Mouse (Mus musculus) liver, postnatal 0 days (tissue): ENCODE results near the gene Mrgprh. TPM values are rescaled to one million over a fixed set of nuclear protein-coding genes. Genes with fewer than 3 reads are reported as not detected.

ENCODE experiments used
- ATAC-seq: fragments of 200-750 bp; cut with Nextera tagmentation; 2 replicates; pipeline ENCODE4 v1.8.0; 2017; ENCODE audit warnings: mild to moderate bottlenecking, moderate library complexity
- DNase-seq: peaks from one replicate; pipeline ENCODE4 v3.0.0-alpha.2; 2016
- H3K27ac ChIP-seq: fragments of 300-500 bp; sonication (generic); 2 replicates; pipeline ENCODE4 v1.5.1; 2014; ENCODE audit warnings: antibody characterized with exemption, moderate library complexity, mild to moderate bottlenecking, low read depth
- H3K27me3 ChIP-seq: fragments of 300-500 bp; sonication (generic); 2 replicates; pipeline ENCODE4 v1.6.1; 2014; ENCODE audit warnings: low read length, control low read depth, mixed read lengths; ENCODE audit not compliant: insufficient read depth
- H3K36me3 ChIP-seq: fragments of 300-500 bp; sonication (generic); replicated peaks from 2 replicates; pipeline ENCODE4 v1.6.1; 2014; ENCODE audit warnings: mild to moderate bottlenecking, control low read depth, low read length, moderate library complexity, mixed read lengths; ENCODE audit not compliant: insufficient read depth
- H3K4me1 ChIP-seq: fragments of 300-500 bp; sonication (generic); 2 replicates; pipeline ENCODE4 v1.6.1; 2014; ENCODE audit warnings: antibody characterized with exemption, mild to moderate bottlenecking, control low read depth; ENCODE audit not compliant: insufficient read depth
- H3K4me2 ChIP-seq: fragments of 300-500 bp; sonication (generic); 2 replicates; pipeline ENCODE4 v1.6.1; 2014; ENCODE audit warnings: low read depth, mild to moderate bottlenecking, low read length, moderate library complexity, mixed read lengths
- H3K4me3 ChIP-seq: fragments of 300-500 bp; sonication (generic); 2 replicates; pipeline ENCODE4 v1.5.1; 2014; ENCODE audit warnings: low read depth, low read length
- H3K9ac ChIP-seq: fragments of 300-500 bp; sonication (generic); replicated peaks from 2 replicates; pipeline ENCODE4 v1.6.1; 2014; ENCODE audit warnings: mild to moderate bottlenecking, moderate library complexity
- H3K9me3 ChIP-seq: fragments of 300-500 bp; sonication (generic); 2 replicates; pipeline ENCODE4 v1.6.1; 2016; ENCODE audit warnings: mild to moderate bottlenecking, control low read depth, low read length, mixed read lengths
- CTCF ChIP-seq: sonication (generic); IDR thresholded peaks from 2 replicates; pipeline ENCODE4 v1.5.1; 2016; ENCODE audit warnings: antibody characterized with exemption, low read depth
- EP300 ChIP-seq: IDR thresholded peaks from 2 replicates; pipeline ENCODE4 v1.6.1; 2016; ENCODE audit warnings: antibody characterized with exemption, low read depth, mild to moderate bottlenecking
- WGBS: fragments of 180-500 bp; shearing (Covaris S2); extraction: QIAGEN DNeasy Blood & Tissue Kit; methylation state at CpG from one replicate; pipeline ENCODE4 v1.1.7; 2014; ENCODE audit not compliant: insufficient replicate concordance; 5-methylcytosine and 5-hydroxymethylcytosine counted together
- microRNA-seq: library from miRNA; unstranded; fragments of <30 nt; microRNA quantifications from one replicate; pipeline ENCODE4, GENCODE M21; 2016
- polyA plus RNA-seq: library from polyadenylated mRNA; unstranded; fragments of >200 nt; fragmentation: Nextera tagmentation; extraction: Ambion mirVana; gene quantifications from 2 replicates; pipeline ENCODE4 v1.2.1, GENCODE M21; 2015

Gene Mrgprh
- polyA plus RNA-seq, 1 experiment from 2014 or later: not detected

DNA sequence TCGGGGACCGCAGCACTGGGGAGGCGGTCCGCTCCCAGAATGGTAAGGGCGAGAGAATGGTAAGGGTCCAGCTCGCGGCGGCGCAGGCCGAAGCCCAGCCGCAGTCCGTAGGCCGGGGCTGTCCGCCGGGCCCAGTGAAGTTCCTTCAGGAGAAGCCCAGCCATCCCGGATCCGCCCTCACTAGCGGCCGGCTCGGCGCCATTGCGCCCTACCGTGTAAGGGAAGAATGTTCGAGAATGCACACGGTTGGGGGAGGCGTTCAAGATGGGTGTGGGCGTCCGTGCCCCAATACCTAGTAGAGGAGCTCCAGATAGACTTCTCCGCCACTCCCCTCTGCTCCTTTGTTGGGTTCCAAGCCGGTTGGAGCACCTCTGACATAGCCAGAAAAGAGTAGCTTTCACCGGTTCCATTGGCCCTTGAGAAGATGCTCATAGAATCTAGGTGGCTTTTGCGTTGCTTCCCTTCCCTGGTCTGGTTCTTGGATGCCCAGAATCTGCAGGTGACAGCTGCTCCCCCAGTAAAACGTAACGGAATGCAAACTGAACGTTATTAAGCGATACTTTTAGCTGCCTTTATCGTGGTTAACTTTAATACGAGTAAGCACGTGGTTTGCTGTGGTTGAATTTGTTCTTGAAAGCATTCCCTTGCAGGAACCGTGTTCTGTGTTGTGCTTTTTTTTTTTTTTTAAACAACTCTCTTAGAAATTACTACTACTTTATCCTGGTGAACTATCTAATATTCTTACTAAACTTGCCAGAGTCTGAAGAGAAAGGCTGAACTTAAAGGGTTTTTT lies 41.0 kb downstream of the Mrgprh start:
- peak overlapping the region; percentile 94 for H3K4me3 ChIP-seq
- 0 out of 2 replicates have a peak, but pooled peaks cover 4% of the 10 kb centered on the region for H3K4me1 ChIP-seq
- peak overlapping the region; percentile 95 for H3K9ac ChIP-seq
- TF ChIP-seq CTCF: no peak
- TF ChIP-seq EP300: no peak
- peak overlapping the region; percentile 96 for H3K4me2 ChIP-seq
- DNase-seq (peak; percentile 68), ATAC-seq (peak; percentile 45)
- H3K27ac ChIP-seq: peak overlapping the region; percentile 90
- H3K36me3 ChIP-seq: peaks cover 50% of the 10 kb centered on the region
- under 1% methylated on average over 40 of the region's 40 CpGs for WGBS
- H3K9me3 ChIP-seq: no peaks in the 10 kb centered on the region
- no peaks in the 10 kb centered on the region for H3K27me3 ChIP-seq

GRCm38 (mm10) chr17:12921073-12921472 lies 45.2 kb downstream of the Mrgprh start:
- Histone ChIP-seq H3K4me1 (peaks cover 4% of the 10 kb centered on the region; the same call in 1 of the 2 replicates), H3K9ac (no peak overlapping the region), H3K9me3 (no peaks in the 10 kb centered on the region), H3K27ac (no peak overlapping the region), H3K4me3 (no peak overlapping the region), H3K27me3 (no peaks in the 10 kb centered on the region), H3K4me2 (no peak overlapping the region), H3K36me3 (peaks cover 69% of the 10 kb centered on the region)
- WGBS: 82% methylated on average over 1 of the region's 1 CpGs
- ATAC-seq (no peak), DNase-seq (no peak)
- TF ChIP-seq EP300: no peak
- TF ChIP-seq CTCF: no peak

- no peak overlapping the region for H3K4me3 ChIP-seq
- TF ChIP-seq EP300 (peak; percentile 82), CTCF (no peak)
- no peaks in the 10 kb centered on the region for H3K9me3 ChIP-seq
- peak overlapping the region; percentile 82 for H3K27ac ChIP-seq
- DNase-seq (peak; percentile 53), ATAC-seq (peak; percentile 91)
- H3K4me1 ChIP-seq: no peaks in the 10 kb centered on the region; the same call in 1 of the 2 replicates
- no peak overlapping the region for H3K9ac ChIP-seq
- WGBS: 61% methylated on average over 3 of the region's 3 CpGs
- no peak overlapping the region for H3K4me2 ChIP-seq
- H3K36me3 ChIP-seq: peaks cover 54% of the 10 kb centered on the region
- H3K27me3 ChIP-seq: no peaks in the 10 kb centered on the region
Observed at GRCm38 (mm10) chr17:12925001-12925400, 49.2 kb downstream of the Mrgprh start.

- peak overlapping the region; percentile 82 for H3K27ac ChIP-seq
- no peaks in the 10 kb centered on the region for H3K27me3 ChIP-seq
- ATAC-seq (no peak), DNase-seq (no peak)
- H3K4me1 ChIP-seq: no peaks in the 10 kb centered on the region; the same call in 1 of the 2 replicates
- peaks cover 47% of the 10 kb centered on the region for H3K36me3 ChIP-seq
- H3K9me3 ChIP-seq: no peaks in the 10 kb centered on the region
- 86% methylated on average over 8 of the region's 8 CpGs for WGBS
- TF ChIP-seq EP300 (no peak), CTCF (no peak)
- no peak overlapping the region for H3K4me2 ChIP-seq
- H3K4me3 ChIP-seq: no peak overlapping the region
- no peak overlapping the region for H3K9ac ChIP-seq
Observed at GRCm38 (mm10) chr17:12925703-12926180, 49.9 kb downstream of the Mrgprh start.

Small RNA genes within 50 kb of the gene (microRNA-seq; reads per million reads assigned to microRNA genes)
- gene Gm24085: not detected

Other genes with a start within 250 kb of the Mrgprh start
- 6.1 and 11.7 TPM in 2 replicates for gene Slc22a1, start 200.2 kb upstream of the Mrgprh start, polyA plus RNA-seq
- gene Igf2r, start 106.4 kb upstream of the Mrgprh start, polyA plus RNA-seq: 4.5 and 6.5 TPM in 2 replicates
- gene Mas1, start 7.9 kb upstream of the Mrgprh start, polyA plus RNA-seq: 0.12 and 0.28 TPM in 2 replicates
- 0.47 and 0.95 TPM in 2 replicates for gene Pnldc1, start 34.2 kb downstream of the Mrgprh start, polyA plus RNA-seq
- gene Tcp1, start 39.7 kb downstream of the Mrgprh start, polyA plus RNA-seq: 136 TPM in 2 replicates
- 72.2 and 81.0 TPM in 2 replicates for gene Mrpl18, start 40.3 kb downstream of the Mrgprh start, polyA plus RNA-seq
- 38.4 and 38.8 TPM in 2 replicates for gene Acat3, start 64.6 kb downstream of the Mrgprh start, polyA plus RNA-seq
- 36.4 and 39.1 TPM in 2 replicates for gene Acat2, start 84.7 kb downstream of the Mrgprh start, polyA plus RNA-seq
- gene Wtap, start 118.1 kb downstream of the Mrgprh start, polyA plus RNA-seq: 49.2 and 54.6 TPM in 2 replicates
- gene Sod2, start 130.8 kb downstream of the Mrgprh start, polyA plus RNA-seq: 200 and 212 TPM in 2 replicates
- not detected in 2 replicates for gene Gpr31b, start 176.3 kb downstream of the Mrgprh start, polyA plus RNA-seq
- gene Tcp10b, start 185.1 kb downstream of the Mrgprh start, polyA plus RNA-seq: not detected in 2 replicates